Mouse (Mus musculus) C2C12 (cell line): ENCODE measurements at regions not wholly inside any gene's neighbourhood (a gene's known extent, or its start where the extent isn't known, plus 50 kb on each side); places are given as distances from the start of the nearest gene placed in this dataset.

ENCODE experiments used
- H3K27me3 ChIP-seq: one replicate; pipeline ENCODE4 v1.6.1; 2011; ENCODE audit not compliant: control insufficient read depth, insufficient read depth, insufficient read length
- H3K36me3 ChIP-seq: one replicate; pipeline ENCODE4 v1.6.1; 2011; ENCODE audit not compliant: control insufficient read depth, insufficient read depth
- H3K4me3 ChIP-seq: one replicate; pipeline ENCODE4 v1.5.1; 2011; ENCODE audit warnings: mild to moderate bottlenecking, control low read depth; ENCODE audit not compliant: poor library complexity, insufficient read depth, severe bottlenecking
- H3K79me2 ChIP-seq: one replicate; pipeline ENCODE4 v1.6.1; 2011; ENCODE audit not compliant: control insufficient read depth, insufficient read depth
- H3K79me3 ChIP-seq: one replicate; pipeline ENCODE4 v1.6.1; 2011; ENCODE audit warnings: low read depth, control low read depth
- H3ac ChIP-seq: one replicate; pipeline ENCODE3; 2011; ENCODE audit warnings: low read depth; ENCODE audit not compliant: control insufficient read depth, insufficient read length
- CEBPB ChIP-seq: IDR thresholded peaks from one replicate; pipeline ENCODE4 v1.6.1; 2011; ENCODE audit warnings: low read depth, mild to moderate bottlenecking, control low read depth, moderate library complexity
- CTCF ChIP-seq: IDR thresholded peaks from one replicate; pipeline ENCODE4 v1.5.1; 2011; ENCODE audit not compliant: control insufficient read depth, insufficient read depth, insufficient read length
- FOSL1 ChIP-seq: IDR thresholded peaks from one replicate; pipeline ENCODE4 v1.8.0; 2011; ENCODE audit warnings: mild to moderate bottlenecking, low read length; ENCODE audit not compliant: poor library complexity, insufficient read depth, severe bottlenecking
- MAX ChIP-seq: IDR thresholded peaks from one replicate; pipeline ENCODE4 v1.6.1; 2011; ENCODE audit warnings: mild to moderate bottlenecking, control low read depth
- MYOD1 ChIP-seq: IDR thresholded peaks from one replicate; pipeline ENCODE4 v1.6.1; 2011; ENCODE audit warnings: low read depth; ENCODE audit not compliant: control insufficient read depth, insufficient read length
- MYOG ChIP-seq: IDR thresholded peaks from one replicate; pipeline ENCODE4 v1.6.1; 2011; ENCODE audit not compliant: control insufficient read depth, insufficient read length; ENCODE audit errors: extremely low read depth
- USF1 ChIP-seq: IDR thresholded peaks from one replicate; pipeline ENCODE4 v1.6.1; 2011; ENCODE audit warnings: low read depth, mild to moderate bottlenecking, control low read depth, moderate library complexity

- TF ChIP-seq MAX (no peak), MYOG (no peak)
- Histone ChIP-seq H3K4me3 (no peak overlapping the region), H3K36me3 (no peaks in the 10 kb centered on the region), H3K27me3 (no peaks in the 10 kb centered on the region), H3ac (no peak overlapping the region), H3K79me3 (no peaks in the 10 kb centered on the region), H3K79me2 (no peaks in the 10 kb centered on the region)
Observed at GRCm38 (mm10) chr14:105841888-105842287, 54.7 kb downstream of the Spry2 start.

DNA sequence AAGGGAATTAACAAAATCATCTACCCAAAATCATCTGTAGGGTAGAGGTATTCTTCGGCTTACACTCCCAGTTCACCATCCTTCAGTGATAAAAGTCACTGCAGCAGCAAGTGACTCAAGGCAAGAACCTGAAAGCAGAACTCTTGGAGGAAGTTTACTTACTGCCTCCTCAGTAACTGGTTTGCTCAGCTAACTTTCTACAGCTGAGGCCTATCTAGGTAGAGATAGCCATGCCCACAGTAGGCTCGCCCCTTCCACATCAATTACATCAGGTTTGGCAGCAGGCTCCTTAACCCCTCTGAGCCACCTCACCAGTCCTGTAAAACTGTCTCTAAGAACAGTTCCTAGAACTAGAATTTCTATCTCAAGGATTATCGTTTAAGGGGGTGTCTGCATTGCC lies 59.1 kb downstream of the Spry2 start:
- Histone ChIP-seq H3K27me3 (no peaks in the 10 kb centered on the region), H3K79me2 (no peaks in the 10 kb centered on the region), H3ac (no peak overlapping the region), H3K4me3 (no peak overlapping the region), H3K36me3 (no peaks in the 10 kb centered on the region), H3K79me3 (no peaks in the 10 kb centered on the region)
- TF ChIP-seq USF1 (no peak), FOSL1 (no peak), CEBPB (no peak), MAX (no peak), CTCF (no peak)

- H3K27me3 ChIP-seq: no peaks in the 10 kb centered on the region
- H3ac ChIP-seq: no peak overlapping the region
- H3K79me3 ChIP-seq: no peaks in the 10 kb centered on the region
- H3K4me3 ChIP-seq: no peak overlapping the region
- H3K36me3 ChIP-seq: no peaks in the 10 kb centered on the region
- H3K79me2 ChIP-seq: no peaks in the 10 kb centered on the region
- TF ChIP-seq USF1 (no peak), MYOD1 (no peak), CEBPB (no peak), MYOG (no peak), FOSL1 (no peak), CTCF (no peak), MAX (no peak)
Observed at GRCm38 (mm10) chr14:105830701-105831100, 65.9 kb downstream of the Spry2 start.

DNA sequence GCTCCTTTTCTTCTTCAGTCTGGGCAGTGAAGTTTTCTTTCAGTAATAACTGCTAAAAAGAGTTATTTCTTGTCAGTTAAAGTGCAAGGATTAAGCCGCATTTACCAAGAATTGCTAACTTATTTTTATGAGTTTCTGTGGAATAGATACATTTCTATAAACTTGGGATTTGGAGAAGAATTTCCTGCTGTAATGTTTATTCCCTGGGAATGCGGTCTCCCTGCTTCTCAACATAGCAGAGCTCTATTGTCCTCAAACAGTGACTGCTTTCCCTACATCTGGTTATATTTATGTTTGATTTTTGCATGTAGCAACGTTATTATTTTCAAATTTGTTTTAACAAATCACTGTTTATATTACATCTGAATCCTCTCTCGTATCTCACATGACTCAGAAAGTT lies 66.3 kb downstream of the Spry2 start:
- no peaks in the 10 kb centered on the region for H3K79me3 ChIP-seq
- H3K27me3 ChIP-seq: no peaks in the 10 kb centered on the region
- H3ac ChIP-seq: no peak overlapping the region
- no peaks in the 10 kb centered on the region for H3K79me2 ChIP-seq
- no peak for TF ChIP-seq MYOD1
- TF ChIP-seq CEBPB: no peak
- no peak for TF ChIP-seq CTCF
- TF ChIP-seq FOSL1: no peak
- no peak for TF ChIP-seq USF1
- TF ChIP-seq MYOG: no peak
- no peak for TF ChIP-seq MAX
- no peaks in the 10 kb centered on the region for H3K36me3 ChIP-seq
- no peak overlapping the region for H3K4me3 ChIP-seq

GRCm38 (mm10) chr14:105823129-105823528 lies 73.5 kb downstream of the Spry2 start:
- H3K79me2 ChIP-seq: no peaks in the 10 kb centered on the region
- no peak for TF ChIP-seq USF1
- no peak for TF ChIP-seq MAX
- no peak overlapping the region for H3K4me3 ChIP-seq
- no peaks in the 10 kb centered on the region for H3K27me3 ChIP-seq
- no peaks in the 10 kb centered on the region for H3K36me3 ChIP-seq
- H3ac ChIP-seq: no peak overlapping the region
- no peaks in the 10 kb centered on the region for H3K79me3 ChIP-seq

DNA sequence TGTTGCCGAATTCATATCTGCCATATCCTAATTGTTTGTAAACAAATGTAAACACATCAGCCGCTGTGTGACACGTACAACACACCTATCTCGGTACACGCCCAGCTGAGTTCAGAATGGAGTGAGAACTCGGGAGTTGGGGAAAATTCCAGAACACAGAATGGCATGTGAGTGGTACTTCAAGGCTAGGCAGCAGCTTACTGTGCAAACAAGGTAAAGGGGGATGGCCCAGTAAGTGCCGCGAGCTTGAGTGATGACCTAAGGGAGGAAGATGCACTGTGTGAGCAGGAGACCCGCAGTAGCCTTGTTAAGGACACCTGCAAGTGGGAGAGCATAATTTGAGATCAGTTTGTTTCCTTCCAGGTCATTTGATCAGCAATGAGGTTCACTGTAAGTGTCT lies 74.0 kb downstream of the Spry2 start:
- no peaks in the 10 kb centered on the region for H3K79me2 ChIP-seq
- H3K79me3 ChIP-seq: no peaks in the 10 kb centered on the region
- TF ChIP-seq CTCF (no peak), MYOG (no peak), FOSL1 (no peak), USF1 (no peak), MYOD1 (no peak), CEBPB (no peak), MAX (no peak)
- H3ac ChIP-seq: no peak overlapping the region
- no peaks in the 10 kb centered on the region for H3K36me3 ChIP-seq
- no peak overlapping the region for H3K4me3 ChIP-seq
- no peaks in the 10 kb centered on the region for H3K27me3 ChIP-seq

DNA sequence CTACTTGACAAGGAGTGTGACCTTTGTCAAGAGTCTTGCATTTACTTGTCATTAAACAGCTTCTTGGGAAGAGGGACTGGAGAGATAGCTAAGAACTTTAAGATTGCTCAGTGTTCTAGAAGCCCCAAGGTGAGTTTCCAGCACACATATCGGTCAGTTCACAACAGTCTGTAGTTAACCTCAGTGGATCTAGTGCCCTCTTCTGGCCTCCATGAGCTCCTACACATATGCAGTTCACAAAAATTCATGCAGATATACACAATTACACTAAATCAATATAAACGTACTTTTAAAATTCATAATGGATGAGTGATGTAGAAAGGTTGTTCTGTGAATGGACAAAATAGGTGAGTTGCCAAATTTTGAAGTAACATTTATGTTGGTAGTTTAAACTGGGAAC lies 77.1 kb downstream of the Spry2 start:
- TF ChIP-seq USF1 (no peak), CTCF (no peak), MAX (no peak), CEBPB (no peak), FOSL1 (no peak), MYOG (no peak), MYOD1 (no peak)

More for the DNA sequence above, 77.1 kb downstream of the Spry2 start:
- Histone ChIP-seq H3K79me2 (no peaks in the 10 kb centered on the region), H3K79me3 (no peaks in the 10 kb centered on the region), H3K4me3 (no peak overlapping the region), H3K27me3 (no peaks in the 10 kb centered on the region), H3K36me3 (no peaks in the 10 kb centered on the region), H3ac (no peak overlapping the region)
